Mouse (Mus musculus): ENCODE measurements around the gene Mob3c.

DNA sequence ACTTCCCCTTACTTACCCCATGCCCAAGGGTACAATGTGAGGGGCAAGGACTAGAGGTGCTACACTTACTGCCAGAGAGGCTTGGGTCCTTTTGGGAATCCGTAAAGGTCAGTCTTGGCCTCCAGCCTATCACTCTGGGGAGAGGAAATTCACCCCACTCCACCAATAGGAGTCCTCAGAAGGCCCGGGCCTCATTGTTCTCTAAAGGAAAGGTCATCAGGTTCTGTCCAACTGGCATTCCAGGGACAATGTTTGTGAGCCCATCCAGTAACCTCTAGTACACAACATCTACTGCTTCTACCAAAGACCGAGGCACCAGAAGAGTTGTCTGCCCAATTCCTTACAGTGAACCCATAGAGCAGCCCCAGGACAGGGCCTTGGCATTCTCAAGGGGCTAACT is 47.0 kb upstream of the Mob3c start, which contains the start of gene Tex38:
- TF ChIP-seq CTCF (IDR thresholded peaks at IDR 0.05; ENCODE audit: control insufficient read depth, insufficient read depth, insufficient read length) (no peak), CEBPB (IDR thresholded peaks at IDR 0.05; ENCODE audit: low read depth) (no peak), MYOG (IDR thresholded peaks at IDR 0.05; ENCODE audit: control insufficient read depth, extremely low read depth, insufficient read length) (no peak), MAX (IDR thresholded peaks at IDR 0.05) (no peak)

All from C2C12 (cell line).